Mouse (Mus musculus): ENCODE results near the gene Fam90a1a.
"Not testable (repeated sequence)": the region's sequence is repeated elsewhere in the genome, so short reads cannot be mapped to it uniquely, and the experiment has no call there.

Gene Fam90a1a

GRCm38 (mm10) chr8:21958414-21958813 is at the start of gene Fam90a1a:
Gene Fam90a1a, plus strand, starts transcription at chr8:21958714.
- Histone ChIP-seq H3K9me3 (ENCODE audit: low read length) (peaks cover 9% of the 10 kb centered on the region; the same call in 1 of the 2 replicates), H3K36me3 (ENCODE audit: insufficient read depth, low read length) (no peaks in the 10 kb centered on the region), H3K4me3 (replicated peaks; ENCODE audit: low read length) (no peak within 1 kb of the TSS), H3K27me3 (ENCODE audit: insufficient read depth, low read length) (no peaks in the 10 kb centered on the region), H3K4me1 (replicated peaks; ENCODE audit: low read depth, low read length) (peaks cover 7% of the 10 kb centered on the region)
- no peak for TF ChIP-seq NANOG (IDR thresholded peaks at IDR 0.05; ENCODE audit: borderline replicate concordance, low read length)
- no peak for TF ChIP-seq POU5F1 (IDR thresholded peaks at IDR 0.05; ENCODE audit: borderline replicate concordance, low read length)
- no peak for TF ChIP-seq CTCF (conservative IDR thresholded peaks at IDR 0.05; ENCODE audit: low read length)

GRCm38 (mm10) chr8:21911931-21912330 is 46.6 kb upstream of the Fam90a1a start:
- peaks cover 19% of the 10 kb centered on the region for H3K9me3 ChIP-seq (ENCODE audit: low read length)
- H3K4me3 ChIP-seq (replicated peaks; ENCODE audit: low read length), result no peak overlapping the region
- peak; percentile 94 for TF ChIP-seq NANOG (IDR thresholded peaks at IDR 0.05; ENCODE audit: borderline replicate concordance, low read length)
- no peak for TF ChIP-seq POU5F1 (IDR thresholded peaks at IDR 0.05; ENCODE audit: borderline replicate concordance, low read length)
- no peak for TF ChIP-seq CTCF (conservative IDR thresholded peaks at IDR 0.05; ENCODE audit: low read length)
- no peaks in the 10 kb centered on the region for H3K36me3 ChIP-seq (ENCODE audit: insufficient read depth, low read length)
- peaks cover 16% of the 10 kb centered on the region for H3K4me1 ChIP-seq (replicated peaks; ENCODE audit: low read depth, low read length)
- no peaks in the 10 kb centered on the region for H3K27me3 ChIP-seq (ENCODE audit: insufficient read depth, low read length)

GRCm38 (mm10) chr8:21912554-21912953 is 46.0 kb upstream of the Fam90a1a start:
- TF ChIP-seq CTCF (conservative IDR thresholded peaks at IDR 0.05; ENCODE audit: low read length), result no peak
- peak; percentile 52; the same call in 1 of the 2 replicates for TF ChIP-seq NANOG (IDR thresholded peaks at IDR 0.05; ENCODE audit: borderline replicate concordance, low read length)
- peaks cover 16% of the 10 kb centered on the region for H3K4me1 ChIP-seq (replicated peaks; ENCODE audit: low read depth, low read length)
- H3K9me3 ChIP-seq (ENCODE audit: low read length), result peaks cover 22% of the 10 kb centered on the region
- H3K27me3 ChIP-seq (ENCODE audit: insufficient read depth, low read length), result no peaks in the 10 kb centered on the region
- H3K4me3 ChIP-seq (replicated peaks; ENCODE audit: low read length), result no peak overlapping the region
- H3K36me3 ChIP-seq (ENCODE audit: insufficient read depth, low read length), result no peaks in the 10 kb centered on the region

GRCm38 (mm10) chr8:21915625-21916024 is 42.9 kb upstream of the Fam90a1a start:
- no peaks in the 10 kb centered on the region for H3K36me3 ChIP-seq (ENCODE audit: insufficient read depth, low read length)
- TF ChIP-seq NANOG (IDR thresholded peaks at IDR 0.05; ENCODE audit: borderline replicate concordance, low read length), result no peak
- TF ChIP-seq POU5F1 (IDR thresholded peaks at IDR 0.05; ENCODE audit: borderline replicate concordance, low read length), result no peak
- no peak for TF ChIP-seq CTCF (conservative IDR thresholded peaks at IDR 0.05; ENCODE audit: low read length)
- H3K4me3 ChIP-seq (replicated peaks; ENCODE audit: low read length), result no peak overlapping the region
- H3K27me3 ChIP-seq (ENCODE audit: insufficient read depth, low read length), result no peaks in the 10 kb centered on the region
- H3K9me3 ChIP-seq (ENCODE audit: low read length), result peaks cover 37% of the 10 kb centered on the region
- peaks cover 16% of the 10 kb centered on the region for H3K4me1 ChIP-seq (replicated peaks; ENCODE audit: low read depth, low read length)

GRCm38 (mm10) chr8:21930754-21931153 is 27.8 kb upstream of the Fam90a1a start:
- not testable (repeated sequence) for H3K4me1 ChIP-seq (replicated peaks; ENCODE audit: low read depth, low read length); H3K27me3 ChIP-seq (ENCODE audit: insufficient read depth, low read length); H3K36me3 ChIP-seq (ENCODE audit: insufficient read depth, low read length); H3K4me3 ChIP-seq (replicated peaks; ENCODE audit: low read length); H3K9me3 ChIP-seq (ENCODE audit: low read length)

GRCm38 (mm10) chr8:21932610-21933009 is 25.9 kb upstream of the Fam90a1a start, which contains the start of gene Defb15:
Gene Defb15, minus strand, starts transcription at chr8:21932710.
- Histone ChIP-seq H3K4me1 (replicated peaks; ENCODE audit: low read depth, low read length) (no peaks in the 10 kb centered on the region), H3K27me3 (ENCODE audit: insufficient read depth, low read length) (no peaks in the 10 kb centered on the region), H3K4me3 (replicated peaks; ENCODE audit: low read length) (no peak within 1 kb of the TSS), H3K9me3 (ENCODE audit: low read length) (no peaks in the 10 kb centered on the region), H3K36me3 (ENCODE audit: insufficient read depth, low read length) (no peaks in the 10 kb centered on the region)
- TF ChIP-seq POU5F1 (IDR thresholded peaks at IDR 0.05; ENCODE audit: borderline replicate concordance, low read length) (no peak), NANOG (IDR thresholded peaks at IDR 0.05; ENCODE audit: borderline replicate concordance, low read length) (no peak), CTCF (conservative IDR thresholded peaks at IDR 0.05; ENCODE audit: low read length) (no peak)

GRCm38 (mm10) chr8:21938052-21938451 is 20.5 kb upstream of the Fam90a1a start, which contains the start of gene Defb35:
Gene Defb35, plus strand, starts transcription at chr8:21938352.
- H3K4me3 ChIP-seq (replicated peaks; ENCODE audit: low read length); H3K4me1 ChIP-seq (replicated peaks; ENCODE audit: low read depth, low read length); H3K36me3 ChIP-seq (ENCODE audit: insufficient read depth, low read length); H3K27me3 ChIP-seq (ENCODE audit: insufficient read depth, low read length): not testable (repeated sequence)
- peaks cover 14% of the 10 kb centered on the region for H3K9me3 ChIP-seq (ENCODE audit: low read length)

- H3K9me3 ChIP-seq (ENCODE audit: low read length), result no peaks in the 10 kb centered on the region
- no peaks in the 10 kb centered on the region for H3K4me1 ChIP-seq (replicated peaks; ENCODE audit: low read depth, low read length)
- no peaks in the 10 kb centered on the region for H3K27me3 ChIP-seq (ENCODE audit: insufficient read depth, low read length)
- H3K36me3 ChIP-seq (ENCODE audit: insufficient read depth, low read length), result no peaks in the 10 kb centered on the region
- H3K4me3 ChIP-seq (replicated peaks; ENCODE audit: low read length), result no peak within 1 kb of the TSS
- no peak for TF ChIP-seq NANOG (IDR thresholded peaks at IDR 0.05; ENCODE audit: borderline replicate concordance, low read length)
Observed at GRCm38 (mm10) chr8:21946462-21946861, 12.1 kb upstream of the Fam90a1a start, which contains the start of gene Defb13. Gene Defb13, plus strand, starts transcription at chr8:21946762.

GRCm38 (mm10) chr8:21947311-21948017 is 11.1 kb upstream of the Fam90a1a start:
- TF ChIP-seq POU5F1 (IDR thresholded peaks at IDR 0.05; ENCODE audit: borderline replicate concordance, low read length) (no peak), NANOG (IDR thresholded peaks at IDR 0.05; ENCODE audit: borderline replicate concordance, low read length) (no peak), CTCF (conservative IDR thresholded peaks at IDR 0.05; ENCODE audit: low read length) (no peak)
- H3K36me3 ChIP-seq (ENCODE audit: insufficient read depth, low read length), result no peaks in the 10 kb centered on the region
- H3K27me3 ChIP-seq (ENCODE audit: insufficient read depth, low read length), result no peaks in the 10 kb centered on the region
- H3K4me3 ChIP-seq (replicated peaks; ENCODE audit: low read length), result no peak overlapping the region
- no peaks in the 10 kb centered on the region for H3K9me3 ChIP-seq (ENCODE audit: low read length)
- no peaks in the 10 kb centered on the region for H3K4me1 ChIP-seq (replicated peaks; ENCODE audit: low read depth, low read length)

All from E14TG2a.4 (cell line).